Mouse (Mus musculus) hindbrain, embryonic 15.5 days (tissue): ENCODE data around the gene E130308A19Rik. TPM values are rescaled to one million over a fixed set of nuclear protein-coding genes. Genes with fewer than 3 reads are reported as not detected.

ENCODE experiments used
- ATAC-seq: fragments of 200-750 bp; cut with Nextera tagmentation; 2 replicates; pipeline ENCODE4 v1.8.0; 2017; ENCODE audit warnings: low read depth, moderate number of reproducible peaks, moderate TSS enrichment; ENCODE audit not compliant: low FRiP score
- H3K27ac ChIP-seq: fragments of 300-500 bp; sonication (generic); replicated peaks from 2 replicates; pipeline ENCODE4 v1.5.1; 2015; ENCODE audit warnings: mild to moderate bottlenecking, inconsistent platforms
- H3K27me3 ChIP-seq: fragments of 300-500 bp; sonication (generic); 2 replicates; pipeline ENCODE4 v1.6.1; 2015; ENCODE audit warnings: control low read depth, inconsistent platforms
- H3K36me3 ChIP-seq: fragments of 300-500 bp; sonication (generic); 2 replicates; pipeline ENCODE4 v1.6.1; 2015; ENCODE audit warnings: control low read depth, inconsistent platforms
- H3K4me1 ChIP-seq: fragments of 300-500 bp; sonication (generic); replicated peaks from 2 replicates; pipeline ENCODE4 v1.6.1; 2015; ENCODE audit warnings: control low read depth, inconsistent platforms
- H3K4me2 ChIP-seq: fragments of 300-500 bp; sonication (generic); 2 replicates; pipeline ENCODE4 v1.6.1; 2015; ENCODE audit warnings: moderate library complexity, mild to moderate bottlenecking, inconsistent platforms
- H3K4me3 ChIP-seq: fragments of 300-500 bp; sonication (generic); 2 replicates; pipeline ENCODE4 v1.5.1; 2015; ENCODE audit warnings: mild to moderate bottlenecking, inconsistent platforms
- H3K9ac ChIP-seq: fragments of 300-500 bp; sonication (generic); 2 replicates; pipeline ENCODE4 v1.6.1; 2015; ENCODE audit warnings: inconsistent platforms
- H3K9me3 ChIP-seq: fragments of 300-500 bp; sonication (generic); 2 replicates; pipeline ENCODE4 v1.6.1; 2016; ENCODE audit warnings: control low read depth, inconsistent platforms
- WGBS: fragments of 180-500 bp; shearing (Covaris S2); methylation state at CpG from one replicate; pipeline ENCODE4 v1.1.7; 2015; 5-methylcytosine and 5-hydroxymethylcytosine counted together
- polyA plus RNA-seq: library from polyadenylated mRNA; unstranded; fragments of >200 nt; fragmentation: Nextera tagmentation; extraction: Ambion mirVana; gene quantifications from 2 replicates; pipeline ENCODE4 v1.2.1, GENCODE M21; 2015

Gene E130308A19Rik
- polyA plus RNA-seq, 1 experiment from 2014 or later: 55.9 TPM

GRCm38 (mm10) chr4:59605501-59605900 is 20.5 kb upstream of the E130308A19Rik start:
- H3K36me3 ChIP-seq: 0 out of 2 replicates have a peak, but pooled peaks cover 2% of the 10 kb centered on the region
- H3K27ac ChIP-seq: no peak overlapping the region
- H3K4me2 ChIP-seq: no peak overlapping the region
- ATAC-seq: no peak
- whole genome bisulfite sequencing: 95% methylated on average over 3 of the region's 3 CpGs
- H3K27me3 ChIP-seq: no peaks in the 10 kb centered on the region
- no peak overlapping the region for H3K4me3 ChIP-seq
- no peak overlapping the region for H3K9ac ChIP-seq
- no peaks in the 10 kb centered on the region for H3K4me1 ChIP-seq
- no peaks in the 10 kb centered on the region for H3K9me3 ChIP-seq

- Histone ChIP-seq H3K9me3 (no peaks in the 10 kb centered on the region), H3K27ac (no peak overlapping the region), H3K27me3 (no peaks in the 10 kb centered on the region), H3K4me1 (no peaks in the 10 kb centered on the region), H3K36me3 (peaks cover 13% of the 10 kb centered on the region), H3K4me2 (no peak overlapping the region), H3K4me3 (no peak overlapping the region), H3K9ac (no peak overlapping the region)
- no peak for ATAC-seq
- WGBS: 83% methylated on average over 3 of the region's 3 CpGs
Observed at GRCm38 (mm10) chr4:59610411-59610810, 15.6 kb upstream of the E130308A19Rik start.

GRCm38 (mm10) chr4:59614986-59615385 is 11.0 kb upstream of the E130308A19Rik start:
- Histone ChIP-seq H3K27ac (no peak overlapping the region), H3K4me3 (no peak overlapping the region), H3K27me3 (no peaks in the 10 kb centered on the region), H3K36me3 (peaks cover 13% of the 10 kb centered on the region), H3K9ac (no peak overlapping the region), H3K9me3 (no peaks in the 10 kb centered on the region), H3K4me1 (no peaks in the 10 kb centered on the region), H3K4me2 (no peak overlapping the region)
- WGBS: 62% methylated on average over 1 of the region's 1 CpGs
- peak; percentile 42; the same call in 1 of the 2 replicates for ATAC-seq

- Histone ChIP-seq H3K27ac (no peak overlapping the region), H3K4me3 (no peak overlapping the region), H3K9me3 (no peaks in the 10 kb centered on the region), H3K9ac (no peak overlapping the region), H3K36me3 (no peaks in the 10 kb centered on the region), H3K27me3 (no peaks in the 10 kb centered on the region), H3K4me2 (no peak overlapping the region), H3K4me1 (no peaks in the 10 kb centered on the region)
- no peak for ATAC-seq
- 93% methylated on average over 5 of the region's 5 CpGs for WGBS
Observed at GRCm38 (mm10) chr4:59619611-59620245, 6.3 kb upstream of the E130308A19Rik start.

GRCm38 (mm10) chr4:59625676-59625997 is 374 bp upstream of the E130308A19Rik start:
- ATAC-seq: no peak; the same call in 1 of the 2 replicates
- H3K9me3 ChIP-seq: no peaks in the 10 kb centered on the region
- peaks cover 31% of the 10 kb centered on the region for H3K4me1 ChIP-seq
- peak overlapping the region; percentile 96 for H3K4me3 ChIP-seq
- WGBS: 2% methylated on average over 18 of the region's 18 CpGs
- no peaks in the 10 kb centered on the region for H3K27me3 ChIP-seq
- peak overlapping the region; percentile 80 for H3K4me2 ChIP-seq
- peak overlapping the region; percentile 95 for H3K9ac ChIP-seq
- H3K36me3 ChIP-seq: no peaks in the 10 kb centered on the region
- H3K27ac ChIP-seq: peak overlapping the region; percentile 96

GRCm38 (mm10) chr4:59628255-59628654 is 2.2 kb downstream of the E130308A19Rik start:
- Histone ChIP-seq H3K4me1 (peaks cover 38% of the 10 kb centered on the region), H3K4me3 (peak overlapping the region; percentile 5; the same call in 1 of the 2 replicates), H3K27me3 (no peaks in the 10 kb centered on the region), H3K9me3 (no peaks in the 10 kb centered on the region), H3K27ac (0 out of 2 replicates have a peak overlapping the region, but pooled peaks have one; percentile 38), H3K4me2 (peak overlapping the region; percentile 37), H3K36me3 (no peaks in the 10 kb centered on the region), H3K9ac (peak overlapping the region; percentile 5; the same call in 1 of the 2 replicates)
- 42% methylated on average over 4 of the region's 4 CpGs for WGBS
- ATAC-seq: no peak

GRCm38 (mm10) chr4:59629076-59629874 is 3.3 kb downstream of the E130308A19Rik start:
- no peaks in the 10 kb centered on the region for H3K27me3 ChIP-seq
- peak overlapping the region; percentile 37 for H3K4me2 ChIP-seq
- H3K36me3 ChIP-seq: no peaks in the 10 kb centered on the region
- H3K9ac ChIP-seq: no peak overlapping the region
- no peak overlapping the region for H3K4me3 ChIP-seq
- 6% methylated on average over 7 of the region's 7 CpGs for WGBS
- ATAC-seq: peak; percentile 7; the same call in 1 of the 2 replicates
- H3K9me3 ChIP-seq: no peaks in the 10 kb centered on the region
- H3K4me1 ChIP-seq: peaks cover 38% of the 10 kb centered on the region
- H3K27ac ChIP-seq: peak overlapping the region; percentile 55; the same call in 1 of the 2 replicates

- no peak overlapping the region for H3K4me3 ChIP-seq
- no peaks in the 10 kb centered on the region for H3K27me3 ChIP-seq
- H3K36me3 ChIP-seq: no peaks in the 10 kb centered on the region
- H3K27ac ChIP-seq: peak overlapping the region; percentile 32; the same call in 1 of the 2 replicates
- H3K4me1 ChIP-seq: peaks cover 40% of the 10 kb centered on the region
- ATAC-seq: no peak
- 45% methylated on average over 9 of the region's 9 CpGs for WGBS
- no peak overlapping the region for H3K4me2 ChIP-seq
- no peaks in the 10 kb centered on the region for H3K9me3 ChIP-seq
- no peak overlapping the region for H3K9ac ChIP-seq
Observed at GRCm38 (mm10) chr4:59630122-59630521, 4.1 kb downstream of the E130308A19Rik start.

GRCm38 (mm10) chr4:59634532-59634931 is 8.5 kb downstream of the E130308A19Rik start:
- no peaks in the 10 kb centered on the region for H3K9me3 ChIP-seq
- H3K27me3 ChIP-seq: no peaks in the 10 kb centered on the region
- no peaks in the 10 kb centered on the region for H3K36me3 ChIP-seq
- no peak for ATAC-seq
- 55% methylated on average over 1 of the region's 1 CpGs for WGBS
- no peak overlapping the region for H3K9ac ChIP-seq
- no peak overlapping the region for H3K4me3 ChIP-seq
- no peak overlapping the region for H3K4me2 ChIP-seq
- H3K4me1 ChIP-seq: peaks cover 26% of the 10 kb centered on the region
- H3K27ac ChIP-seq: no peak overlapping the region

GRCm38 (mm10) chr4:59639163-59639562 is 13.2 kb downstream of the E130308A19Rik start:
- Histone ChIP-seq H3K9me3 (no peaks in the 10 kb centered on the region), H3K4me3 (no peak overlapping the region), H3K4me1 (peaks cover 18% of the 10 kb centered on the region), H3K36me3 (no peaks in the 10 kb centered on the region), H3K27me3 (no peaks in the 10 kb centered on the region), H3K4me2 (no peak overlapping the region), H3K27ac (no peak overlapping the region), H3K9ac (no peak overlapping the region)
- no peak for ATAC-seq

GRCm38 (mm10) chr4:59640720-59641119 is 14.7 kb downstream of the E130308A19Rik start:
- H3K9me3 ChIP-seq: no peaks in the 10 kb centered on the region
- no peak for ATAC-seq
- H3K4me2 ChIP-seq: no peak overlapping the region
- peaks cover 13% of the 10 kb centered on the region for H3K4me1 ChIP-seq
- H3K36me3 ChIP-seq: no peaks in the 10 kb centered on the region
- H3K4me3 ChIP-seq: no peak overlapping the region
- H3K27ac ChIP-seq: no peak overlapping the region
- 91% methylated on average over 2 of the region's 2 CpGs for WGBS
- H3K9ac ChIP-seq: no peak overlapping the region
- H3K27me3 ChIP-seq: no peaks in the 10 kb centered on the region

- Histone ChIP-seq H3K9me3 (no peaks in the 10 kb centered on the region), H3K9ac (no peak overlapping the region), H3K27ac (no peak overlapping the region), H3K27me3 (no peaks in the 10 kb centered on the region), H3K36me3 (no peaks in the 10 kb centered on the region), H3K4me3 (no peak overlapping the region), H3K4me1 (peaks cover 11% of the 10 kb centered on the region; the same call in 1 of the 2 replicates), H3K4me2 (no peak overlapping the region)
- ATAC-seq: no peak
- 86% methylated on average over 3 of the region's 3 CpGs for WGBS
Observed at GRCm38 (mm10) chr4:59642039-59642438, 16.0 kb downstream of the E130308A19Rik start.
